Mouse (Mus musculus) erythroblast, embryonic 14.5 days (primary cell): ENCODE measurements around the gene 3425401B19Rik.

Source experiments
- GATA1 ChIP-seq: IDR thresholded peaks from 2 replicates; pipeline ENCODE4 v1.6.1; 2012; ENCODE audit warnings: low read length, inconsistent platforms, mixed read lengths
- TAL1 ChIP-seq: IDR thresholded peaks from 3 replicates; pipeline ENCODE4 v1.6.1; 2012; ENCODE audit warnings: low read length, inconsistent platforms, mixed read lengths

GRCm38 (mm10) chr14:32682536-32682935 is 2.6 kb downstream of the 3425401B19Rik start:
- TF ChIP-seq GATA1 (no peak), TAL1 (no peak)
